Mouse (Mus musculus) cortical plate, adult 2 months (tissue): Measurements from ENCODE around the gene Clec3a.

Experiments used
- CTCF ChIP-seq: fragments of 200-500 bp; IDR thresholded peaks from 2 replicates; pipeline ENCODE4 v1.5.1; 2011; ENCODE audit warnings: mild to moderate bottlenecking, control low read depth, low read length; ENCODE audit not compliant: insufficient read depth; ENCODE audit errors: extremely low read depth
- POLR2A ChIP-seq: fragments of 200-500 bp; IDR thresholded peaks from 2 replicates; pipeline ENCODE4 v1.6.1; 2011; ENCODE audit warnings: mild to moderate bottlenecking, low read length, control low read depth; ENCODE audit not compliant: insufficient read depth; ENCODE audit errors: extremely low read depth

- no peak for TF ChIP-seq CTCF
- no peak for TF ChIP-seq POLR2A
These were observed 18.6 kb upstream of the Clec3a start for GRCm38 (mm10) chr8:114399273-114399672.
